Mouse (Mus musculus): ENCODE measurements around the gene Hus1b.

The Hus1b gene

DNA sequence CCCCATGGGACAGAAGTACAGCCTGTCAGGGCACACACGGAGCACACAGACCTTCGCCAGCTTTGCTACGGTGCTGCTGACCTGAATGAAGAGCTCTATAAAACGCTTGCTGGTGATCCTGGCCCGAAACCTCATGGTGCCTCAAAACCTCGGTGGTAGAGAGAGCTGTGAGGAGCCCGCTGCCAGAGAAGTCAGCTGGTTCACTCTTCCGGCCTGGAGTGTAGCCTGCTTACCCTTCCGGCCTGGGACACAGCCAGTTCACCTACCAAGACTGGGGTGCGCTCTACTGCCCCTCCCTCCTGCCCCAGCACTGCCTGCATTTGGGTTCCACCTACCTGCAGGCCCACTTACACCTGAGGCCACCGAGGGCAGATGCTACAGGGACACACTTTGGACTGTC, at the start of gene Hus1b:
Hus1b (minus strand) TSS at position 220 of the 400 bp plus-strand sequence.
- DNase-seq (ENCODE audit: low spot score) = no peak

DNA sequence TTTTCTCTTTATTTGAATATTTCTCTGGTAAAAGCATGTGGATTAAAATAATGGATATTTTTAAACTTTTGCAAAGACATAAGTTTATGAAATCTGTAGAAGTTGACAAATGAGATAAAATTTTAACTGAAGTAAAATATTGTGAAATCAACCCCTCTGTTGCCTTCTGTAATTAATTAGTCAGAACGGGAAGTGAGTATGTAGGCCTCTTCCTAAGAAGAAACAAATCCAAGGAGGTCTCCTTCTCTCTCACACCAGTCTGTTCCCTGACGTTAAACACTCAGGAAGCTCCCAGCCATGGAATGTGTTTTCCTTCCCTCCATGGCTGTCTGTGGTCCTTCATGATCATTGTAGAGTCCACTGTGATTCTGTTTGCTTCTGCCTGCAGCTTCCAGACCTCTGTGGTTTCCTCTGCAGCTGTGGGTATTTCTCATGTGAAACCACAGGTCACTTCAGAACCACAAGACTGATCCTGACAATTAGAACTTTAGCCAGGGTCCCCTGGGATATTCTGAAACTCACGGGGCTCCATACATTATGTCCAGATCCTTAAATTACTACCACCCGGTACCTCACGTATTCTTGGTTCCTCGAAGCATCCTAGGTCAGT, 46.8 kb upstream of the Hus1b start:
- no peak for DNase-seq (ENCODE audit: low spot score)

DNA sequence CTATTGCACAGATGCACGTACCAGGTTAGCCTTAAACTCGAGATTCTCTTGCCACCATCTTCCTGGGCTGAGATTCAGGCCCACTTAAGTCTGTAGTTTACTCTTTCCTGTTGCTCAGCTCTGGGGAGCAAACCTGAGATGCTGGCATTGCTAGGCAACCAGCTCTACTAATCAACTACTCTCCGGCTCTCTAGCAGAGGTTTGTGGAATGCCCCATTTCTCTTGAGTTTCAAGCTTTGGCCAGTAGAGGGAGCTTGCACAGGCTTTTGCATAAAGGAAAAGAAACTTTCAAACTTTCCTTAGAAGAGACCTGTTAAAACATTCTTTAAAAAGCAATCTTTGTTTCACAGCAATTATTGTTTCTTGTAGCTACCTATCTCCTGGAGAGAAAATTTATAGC, 46.3 kb upstream of the Hus1b start:
- DNase-seq (ENCODE audit: low spot score) = peak; percentile 71

DNA sequence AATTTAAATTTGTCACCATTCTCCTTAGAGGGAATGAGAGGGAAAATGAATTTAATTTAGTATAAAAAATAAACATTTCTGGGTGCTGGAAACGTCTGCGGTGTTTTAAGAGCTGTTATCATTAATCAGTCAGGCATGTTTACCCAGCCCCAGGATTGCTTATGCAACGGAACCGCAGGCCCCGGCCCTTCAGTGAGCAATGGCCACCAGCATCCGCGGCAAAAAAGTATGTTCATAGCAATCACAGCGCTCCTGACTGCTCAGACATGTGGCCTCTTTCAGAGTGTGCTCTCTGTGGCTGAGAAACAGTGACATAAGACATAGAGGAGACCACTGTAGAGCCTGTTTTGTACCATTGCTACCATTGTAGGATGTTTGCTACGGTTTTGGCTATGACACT, 42.7 kb upstream of the Hus1b start:
- no peak for DNase-seq (ENCODE audit: low spot score)

DNA sequence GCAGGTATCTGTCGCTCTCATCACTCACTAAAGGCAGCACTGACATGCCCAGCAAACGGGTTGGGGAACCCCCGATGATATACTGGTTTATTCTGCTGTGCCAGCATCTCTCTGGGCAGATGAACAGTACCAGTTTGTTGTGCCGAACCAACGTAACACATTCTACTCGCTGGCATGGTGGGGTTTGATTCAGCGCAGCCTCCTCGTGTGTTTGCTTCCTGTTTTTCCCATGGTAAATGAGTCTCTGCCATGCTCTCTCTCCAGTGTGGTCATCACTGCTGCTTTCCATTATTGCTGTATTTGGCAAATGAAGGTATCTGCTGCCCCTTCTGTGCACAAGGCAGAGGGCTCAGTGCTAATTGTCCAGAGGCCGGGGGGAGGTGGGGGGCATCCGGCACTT, 42.2 kb upstream of the Hus1b start:
- DNase-seq (ENCODE audit: low spot score) = no peak

DNA sequence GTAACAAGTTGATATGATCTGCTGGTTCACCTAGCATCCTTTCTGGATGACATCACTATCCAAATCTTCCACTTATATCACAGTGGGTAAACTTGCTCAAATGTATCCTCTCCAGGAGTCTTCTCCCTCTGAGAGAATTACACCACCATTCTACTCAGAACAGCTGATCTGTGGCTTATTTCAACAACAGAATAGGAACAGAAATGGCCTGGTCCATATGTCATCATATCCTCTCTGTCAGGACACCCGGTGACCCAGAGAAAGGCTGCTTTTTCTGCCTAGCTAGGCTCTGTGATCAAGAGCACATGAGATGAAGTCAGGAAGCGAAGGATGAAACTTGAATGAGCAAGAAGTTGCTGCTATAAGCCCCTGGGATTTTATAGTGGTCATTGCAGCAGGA, 40.1 kb upstream of the Hus1b start:
- DNase-seq (ENCODE audit: low spot score) = no peak

DNA sequence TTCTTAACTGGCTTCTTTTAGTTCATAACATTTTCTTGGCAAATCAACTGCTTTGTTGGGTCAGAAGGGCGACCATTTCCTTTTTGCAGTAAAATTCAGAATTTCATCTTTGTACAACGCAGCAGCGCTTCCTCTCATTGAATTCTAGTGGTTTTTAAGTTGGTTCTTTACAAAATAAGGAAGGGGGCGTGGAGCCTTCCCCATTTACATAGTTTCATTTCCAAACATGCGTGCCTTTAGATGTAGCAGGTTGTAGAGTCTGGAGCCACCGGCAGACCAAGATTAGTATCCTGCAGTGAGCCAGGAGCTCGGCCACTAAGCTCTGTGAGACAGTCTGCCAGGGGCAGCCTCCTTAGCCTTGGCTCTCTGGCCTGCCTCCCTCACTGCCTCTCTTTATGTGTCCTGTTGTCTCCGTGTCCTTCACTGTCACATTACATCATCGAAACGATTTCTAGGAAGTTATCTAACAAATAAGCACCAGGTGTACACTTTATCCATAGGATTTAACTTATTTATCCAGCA, 39.4 kb upstream of the Hus1b start:
- no peak for DNase-seq (ENCODE audit: low spot score)

DNA sequence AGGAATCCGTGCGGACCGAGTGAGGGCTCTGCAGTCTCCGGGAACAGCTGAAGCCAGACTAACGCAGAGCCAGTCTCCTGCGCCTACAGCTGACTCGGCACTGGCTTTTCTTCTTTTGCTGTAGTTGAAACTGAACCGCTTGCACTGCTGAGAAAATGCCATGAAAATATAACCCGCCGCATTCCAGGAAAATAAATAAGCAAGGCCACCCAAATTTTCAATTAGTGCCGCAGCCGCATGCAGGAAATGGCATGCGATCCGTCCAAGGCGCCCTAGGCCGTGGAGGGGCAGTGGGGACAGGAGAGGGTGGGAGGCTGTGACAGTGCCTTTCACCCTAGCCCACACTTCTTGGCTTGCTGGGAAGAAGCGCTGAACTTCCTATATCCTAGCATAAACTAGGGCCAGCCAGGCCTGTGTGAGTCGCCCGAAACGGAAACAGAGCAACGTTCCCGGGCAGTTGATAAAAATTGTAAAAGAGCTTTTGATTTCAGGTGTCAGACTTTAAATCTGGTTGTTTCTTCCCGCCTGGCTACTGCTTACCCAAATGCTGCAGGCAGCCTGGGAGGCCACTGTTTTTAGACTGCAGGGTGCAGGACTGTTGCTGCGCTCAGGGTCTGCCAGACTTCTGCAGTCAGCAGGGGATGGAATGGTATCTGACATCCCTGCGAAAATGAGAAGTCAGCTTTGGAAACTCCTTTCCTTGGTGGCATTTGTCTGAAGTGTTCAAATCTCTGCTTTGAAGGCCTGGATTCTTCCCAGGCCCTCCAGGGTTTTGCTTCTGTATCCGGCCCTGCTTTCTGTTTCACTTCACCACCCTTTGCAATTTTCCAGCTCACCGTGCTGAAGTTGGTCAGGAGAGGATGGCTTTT, 38.3 kb upstream of the Hus1b start:
- DNase-seq (ENCODE audit: low spot score) = peak; percentile 23

DNA sequence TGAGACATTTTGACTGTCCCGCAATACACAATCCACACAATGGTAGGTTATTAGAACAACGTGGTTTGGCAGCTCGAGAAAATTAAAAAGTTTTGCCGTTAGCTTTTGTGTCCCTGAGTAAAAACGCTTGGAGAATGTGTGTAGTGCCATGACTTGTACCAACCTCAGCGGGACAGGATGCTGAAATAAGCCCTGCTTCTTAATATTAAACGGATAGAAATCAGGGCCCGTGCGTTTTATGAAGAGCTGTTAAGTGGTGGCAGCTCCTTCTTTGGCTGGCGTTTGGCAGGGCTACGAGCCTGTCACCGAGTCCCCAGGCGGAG, 37.7 kb upstream of the Hus1b start:
- DNase-seq (ENCODE audit: low spot score) = no peak

DNA sequence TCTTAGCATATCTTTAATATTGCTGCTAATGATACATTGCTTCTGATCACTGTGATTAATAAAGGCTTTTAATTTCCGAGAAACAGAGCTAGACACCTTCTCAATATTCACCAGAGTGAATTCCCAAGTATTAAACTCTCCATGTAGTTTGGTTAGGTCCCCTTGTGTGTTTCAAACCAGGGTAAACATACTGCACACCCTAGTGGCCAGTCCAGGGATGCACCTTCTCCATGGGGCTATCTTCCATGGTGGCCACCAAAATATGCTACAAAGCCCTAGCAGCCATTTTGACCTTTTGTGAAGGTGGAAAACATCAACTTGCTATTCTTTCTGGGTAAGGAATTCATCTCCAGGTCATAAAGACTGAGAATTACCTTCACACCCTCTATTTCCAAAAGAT, 34.1 kb upstream of the Hus1b start:
- peak; percentile 37 for DNase-seq (ENCODE audit: low spot score)

DNA sequence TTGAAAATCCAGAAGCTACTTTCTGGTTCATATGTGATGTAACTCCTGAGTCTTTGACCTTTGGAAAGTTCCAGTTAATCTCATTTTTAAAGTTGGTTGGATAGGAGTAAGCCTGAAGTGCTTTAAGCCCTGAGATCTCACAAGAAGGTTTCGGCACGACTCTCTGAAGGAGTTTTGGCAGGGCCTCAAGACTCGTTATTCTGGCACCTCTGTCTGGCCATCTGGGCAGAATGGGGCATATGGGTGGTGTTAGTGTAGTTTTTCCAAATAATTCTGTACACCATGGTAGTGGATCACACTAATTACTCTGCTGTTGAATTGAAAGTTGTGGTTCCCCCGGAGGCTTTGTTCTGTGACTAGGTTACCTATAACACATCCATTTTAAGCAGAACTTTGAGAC, 30.7 kb upstream of the Hus1b start:
- DNase-seq (ENCODE audit: low spot score) = no peak

DNA sequence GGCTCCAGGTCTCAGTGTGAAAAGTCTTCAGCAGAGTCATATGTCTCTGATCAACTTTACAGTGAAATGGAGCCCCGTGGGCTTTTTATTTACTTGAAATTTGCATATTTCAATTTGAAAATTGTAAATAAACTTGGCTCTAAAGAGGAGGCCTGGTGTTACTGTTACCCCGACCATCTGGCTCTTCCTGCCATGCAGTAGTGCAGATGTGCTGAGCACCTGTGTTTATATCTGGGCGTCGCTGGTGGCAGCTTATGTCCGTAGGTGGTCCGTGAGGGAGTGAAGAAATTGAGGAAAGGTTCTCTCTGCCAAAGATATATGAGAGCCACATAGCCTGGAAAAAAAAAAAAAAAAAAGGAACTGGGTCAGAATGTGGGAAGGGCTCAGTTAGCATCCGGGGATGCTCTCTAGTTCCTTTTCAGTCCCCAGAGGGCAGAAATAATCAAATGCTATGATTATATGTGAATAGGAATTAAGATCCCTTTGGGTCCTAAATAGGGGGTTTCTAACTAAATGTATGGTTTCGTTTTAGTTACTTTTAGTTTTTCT, 29.1 kb upstream of the Hus1b start:
- DNase-seq (ENCODE audit: low spot score) = no peak

DNA sequence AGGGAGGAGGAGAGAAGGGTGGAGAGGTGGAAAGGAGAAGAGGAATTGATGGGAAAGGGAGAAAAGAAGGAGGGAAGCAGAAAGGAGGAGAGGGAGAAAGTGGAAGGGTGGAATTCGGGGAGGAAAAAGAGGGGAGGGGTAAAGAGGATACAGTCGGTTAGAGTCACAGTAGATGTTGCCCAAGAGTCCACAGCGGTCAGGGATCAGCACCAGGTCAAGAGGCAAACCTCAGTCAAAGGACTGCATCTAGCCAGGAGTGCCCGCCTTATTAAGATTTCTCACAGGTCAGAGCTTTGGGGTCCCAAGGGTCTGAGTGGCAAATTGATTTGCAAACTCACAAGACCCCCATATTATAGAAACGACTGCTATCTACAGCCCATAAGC, 26.7 kb upstream of the Hus1b start:
- DNase-seq (ENCODE audit: low spot score) = no peak

DNA sequence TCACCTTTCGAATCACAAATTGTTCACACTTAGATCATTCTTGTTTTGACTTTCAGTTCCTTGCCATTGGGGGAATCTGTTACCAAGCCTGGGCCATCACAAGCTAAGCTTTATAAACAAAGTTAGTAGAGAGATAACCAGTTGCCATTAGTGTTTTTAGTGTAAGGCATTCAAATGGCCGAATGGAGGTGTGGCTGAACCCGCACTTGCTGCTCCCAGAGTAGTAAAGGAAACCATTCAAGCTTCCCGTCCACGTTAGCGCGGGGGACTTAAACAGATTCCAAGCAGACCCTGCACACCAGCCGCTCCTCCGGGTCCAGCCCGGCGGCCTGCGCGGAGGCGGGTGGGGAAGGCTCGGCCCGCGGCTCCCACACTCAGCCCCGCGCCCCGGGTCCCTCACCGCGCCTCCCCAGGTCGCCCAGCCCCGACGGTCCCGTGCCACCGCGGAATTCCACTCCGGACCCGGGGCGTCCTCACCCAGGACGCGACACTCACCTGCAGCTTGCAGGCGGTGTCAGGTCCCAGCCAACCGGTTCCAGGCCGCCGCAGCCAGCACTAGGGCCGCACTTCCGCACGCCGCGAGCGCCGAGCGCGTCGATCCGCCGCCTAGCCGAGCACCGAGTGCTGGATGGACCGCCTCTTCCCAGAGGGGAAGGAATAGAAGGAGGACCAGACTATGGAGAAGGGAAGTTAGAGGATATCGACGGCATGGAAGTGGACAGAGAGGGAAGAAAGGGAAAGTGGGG, 26.1 kb upstream of the Hus1b start, which contains the start of the genes Exoc2 and Gm5447:
Exoc2 (minus strand) TSS at position 593 of the 746 bp plus-strand sequence.
Gm5447 (plus strand) TSS at position 704 of the 746 bp plus-strand sequence.
- peak; percentile 75 for DNase-seq (ENCODE audit: low spot score)

DNA sequence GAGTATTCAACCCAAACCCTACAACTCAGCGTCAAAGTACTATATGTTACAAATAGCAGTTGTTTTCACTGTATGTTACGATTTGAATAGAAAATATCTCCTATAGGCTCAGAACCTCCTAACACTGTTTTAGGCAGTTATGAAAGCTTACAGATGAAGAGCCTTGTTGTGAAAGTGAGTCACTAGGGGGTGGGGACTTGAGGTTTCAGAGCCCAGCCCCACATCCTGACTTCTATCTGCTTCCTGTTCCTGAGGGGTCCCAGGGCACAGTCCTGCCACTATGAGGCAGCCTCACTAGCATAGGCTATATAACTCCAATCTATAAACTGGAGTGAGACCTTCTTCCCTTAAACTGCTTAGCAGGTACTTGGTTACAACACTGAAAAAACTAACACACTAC, 24.5 kb upstream of the Hus1b start:
- no peak for DNase-seq (ENCODE audit: low spot score)

DNA sequence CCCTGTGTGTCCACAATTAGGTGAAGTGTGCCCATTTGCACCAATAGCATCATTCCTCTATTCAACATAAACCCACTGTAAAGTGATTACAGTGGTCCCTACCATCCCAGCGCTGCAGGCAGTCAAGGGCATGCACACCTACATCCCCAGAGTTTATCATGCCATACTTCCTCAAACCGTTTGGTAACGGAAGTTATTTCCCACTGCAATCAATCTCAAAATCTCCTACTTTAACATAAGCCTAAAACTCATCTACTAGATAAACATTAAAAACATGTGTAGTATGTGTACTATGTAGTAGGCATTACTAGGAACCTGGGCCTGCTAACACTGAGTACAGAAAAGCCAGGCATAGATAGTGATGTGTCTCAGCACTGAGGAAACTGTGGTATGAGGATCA, 23.5 kb upstream of the Hus1b start:
- no peak for DNase-seq (ENCODE audit: low spot score)

DNA sequence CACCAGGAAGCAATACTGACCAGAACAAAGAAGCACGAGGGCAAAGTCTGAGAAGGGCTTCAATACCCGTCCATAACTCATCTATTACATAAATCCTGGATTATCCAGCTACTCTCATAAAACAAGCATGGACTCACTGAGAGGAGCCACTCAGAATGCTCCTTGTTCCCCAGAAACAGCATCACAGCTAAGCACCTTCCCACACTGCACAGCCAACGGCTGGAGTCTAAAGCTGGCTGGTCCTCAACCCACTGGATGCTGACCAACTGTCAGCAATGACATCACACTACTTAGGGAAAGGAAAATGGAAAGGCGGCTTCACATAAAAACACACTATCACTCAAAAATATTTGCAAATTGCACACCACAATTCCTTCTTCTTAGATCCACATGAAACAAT, 20.8 kb upstream of the Hus1b start:
- DNase-seq (ENCODE audit: low spot score) = no peak

DNA sequence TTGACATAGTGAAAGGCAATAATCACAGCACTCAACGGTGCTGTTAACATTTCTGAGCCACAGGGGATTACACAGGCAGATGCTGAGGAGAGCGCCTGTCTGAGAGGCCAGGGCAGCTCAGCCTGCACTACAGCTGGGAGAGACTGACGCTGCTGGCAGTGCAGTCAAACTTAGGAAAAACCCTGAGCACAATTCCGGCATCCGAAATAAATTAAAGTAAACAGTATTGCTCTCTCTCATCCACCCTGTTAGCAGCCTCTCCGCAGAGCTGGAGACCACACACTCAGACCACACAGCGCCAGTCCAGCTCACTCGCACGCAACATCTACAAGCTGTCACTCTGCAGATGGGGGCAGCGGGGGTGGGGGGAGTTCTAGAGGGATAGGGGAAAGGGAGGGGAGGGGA, 18.9 kb upstream of the Hus1b start:
- no peak for DNase-seq (ENCODE audit: low spot score)

DNA sequence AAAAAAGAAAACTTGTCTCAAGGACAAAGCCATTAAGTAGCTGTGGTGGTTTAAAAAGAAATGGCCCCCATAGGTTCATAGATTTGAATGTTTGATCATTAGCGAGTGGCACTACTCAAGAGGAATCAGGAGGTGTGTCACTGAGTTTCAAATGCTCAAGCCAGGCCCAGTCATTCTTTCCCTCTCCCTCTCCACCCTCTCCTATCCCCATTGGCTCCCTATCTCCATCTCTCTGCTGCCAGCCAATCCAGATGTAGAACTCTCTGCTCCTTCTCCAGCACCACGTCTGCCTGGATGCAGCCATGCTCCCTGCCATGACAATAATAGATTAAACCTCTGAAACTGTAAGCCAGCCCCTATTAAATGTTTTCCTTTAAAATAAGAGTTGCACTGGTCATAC, 14.4 kb upstream of the Hus1b start:
- DNase-seq (ENCODE audit: low spot score) = no peak

DNA sequence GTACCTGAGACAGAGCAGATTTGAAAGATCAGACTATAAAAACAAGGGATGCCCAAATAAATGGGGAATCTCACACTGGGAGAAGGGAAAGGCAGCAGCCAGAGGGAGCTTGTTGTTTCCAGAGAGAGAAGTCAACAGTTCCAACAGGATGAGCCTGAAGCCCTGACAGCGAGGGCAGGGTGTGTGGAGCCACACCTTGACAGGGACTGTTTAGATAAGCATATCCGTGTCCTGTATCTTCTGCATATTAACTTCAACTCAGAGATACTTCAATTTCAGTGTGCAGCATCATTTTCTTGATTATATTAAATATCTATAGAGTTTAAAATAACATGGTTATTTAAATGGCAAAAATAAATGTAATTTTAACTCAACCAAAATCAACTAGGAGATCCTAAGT, 13.2 kb upstream of the Hus1b start:
- DNase-seq (ENCODE audit: low spot score) = no peak

DNA sequence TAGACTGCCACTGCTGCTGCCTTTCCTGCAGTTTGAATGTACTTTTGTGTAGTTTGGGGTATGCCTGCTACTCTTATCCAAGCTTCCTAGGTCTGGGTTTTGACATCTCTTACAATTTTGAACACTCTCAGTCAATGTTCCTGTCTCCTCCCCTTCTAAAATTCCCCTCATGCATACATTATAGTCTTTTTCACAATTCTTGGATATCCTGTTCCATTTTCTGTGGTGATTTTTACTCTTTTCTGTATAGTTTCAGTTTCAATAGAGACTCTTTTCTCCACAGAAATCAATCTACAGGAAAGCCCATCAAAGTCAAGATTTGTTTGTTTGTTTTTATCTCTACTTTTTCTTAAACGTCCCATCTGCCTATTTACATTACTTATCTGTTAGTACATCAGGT, 6.0 kb upstream of the Hus1b start:
- no peak for DNase-seq (ENCODE audit: low spot score)

DNA sequence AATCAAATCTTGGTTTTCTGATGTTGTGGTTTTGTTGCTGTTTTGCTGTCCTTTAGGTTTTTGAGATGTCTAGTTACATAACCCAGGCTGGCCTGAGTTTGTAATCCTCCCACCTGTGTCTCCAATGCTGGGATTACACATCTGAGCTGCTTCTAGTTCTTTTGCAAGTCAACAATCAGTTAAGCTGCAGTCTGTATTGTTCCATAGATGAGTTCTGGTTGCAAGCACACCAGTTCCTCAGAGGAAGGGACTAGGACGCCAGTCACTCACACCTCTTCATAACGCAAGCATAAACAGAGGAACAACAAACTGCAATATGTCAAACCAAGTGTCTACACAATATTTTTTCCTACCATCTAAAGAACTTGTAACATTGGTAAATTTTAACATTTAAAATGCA, 4.5 kb upstream of the Hus1b start:
- no peak for DNase-seq (ENCODE audit: low spot score)

DNA sequence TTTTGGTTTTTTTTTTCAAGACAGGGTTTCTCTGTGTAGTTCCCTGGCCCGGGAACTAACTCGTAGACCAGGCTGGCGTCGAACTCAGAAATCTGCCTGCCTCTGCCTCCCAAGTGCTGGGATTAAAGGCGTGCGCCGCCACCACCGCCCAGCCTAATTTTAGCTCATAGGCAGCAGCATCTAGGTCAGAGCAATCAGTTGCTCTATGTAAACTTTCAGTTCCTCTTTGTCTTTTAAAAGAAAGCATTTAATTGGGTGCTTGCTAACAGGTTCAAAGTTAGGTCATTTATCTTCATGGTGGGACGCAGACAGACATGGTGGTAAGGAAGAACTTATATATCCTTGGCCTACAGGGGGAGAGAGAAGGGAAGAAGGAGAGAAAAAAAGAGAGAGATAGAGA, 1.6 kb upstream of the Hus1b start:
- no peak for DNase-seq (ENCODE audit: low spot score)
